Mouse (Mus musculus) myocyte (in vitro differentiated cells): Measurements from ENCODE around the gene Nfic.

Experiments
- E2F4 ChIP-seq: IDR thresholded peaks from one replicate; pipeline ENCODE4 v1.6.1; 2011; ENCODE audit warnings: mild to moderate bottlenecking, control low read depth, moderate library complexity; ENCODE audit not compliant: insufficient read depth
- POLR2A ChIP-seq: IDR thresholded peaks from one replicate; pipeline ENCODE4 v1.6.1; 2011; ENCODE audit warnings: low read depth, mild to moderate bottlenecking, control low read depth, moderate library complexity; ENCODE audit not compliant: insufficient read length
- TCF12 ChIP-seq: IDR thresholded peaks from one replicate; pipeline ENCODE4 v1.6.1; 2011; ENCODE audit warnings: mild to moderate bottlenecking, control low read depth; ENCODE audit not compliant: poor library complexity, insufficient read depth, severe bottlenecking
- USF1 ChIP-seq: IDR thresholded peaks from one replicate; pipeline ENCODE4 v1.6.1; 2011; ENCODE audit warnings: low read depth, mild to moderate bottlenecking, control low read depth, moderate library complexity

GRCm38 (mm10) chr10:81410981-81411380, 44.5 kb downstream of the Nfic start:
- no peak for TF ChIP-seq USF1
- no peak for TF ChIP-seq POLR2A
- no peak for TF ChIP-seq E2F4
- no peak for TF ChIP-seq TCF12
